Mouse (Mus musculus): ENCODE results near the gene Kirrel. TPM values are rescaled to one million over a fixed set of nuclear protein-coding genes. Genes with fewer than 3 reads are reported as not detected.

Kirrel gene
- 19.6 and 20.1 TPM in 2 replicates for polyA plus RNA-seq (2015; fragmentation: Nextera tagmentation; extraction: Ambion mirVana)

GRCm38 (mm10) chr3:87174096-87174768 lies at the start of gene Kirrel:
Gene Kirrel (minus strand): TSS chr3:87174747.
- Histone ChIP-seq H3K9ac (peak within 1 kb of the TSS; percentile 78), H3K4me1 (peaks cover 41% of the 10 kb centered on the region), H3K4me3 (replicated peaks) (peak within 1 kb of the TSS; percentile 70), H3K27ac (replicated peaks) (peak within 1 kb of the TSS; percentile 96), H3K9me3 (replicated peaks) (no peaks in the 10 kb centered on the region), H3K36me3 (no peaks in the 10 kb centered on the region), H3K4me2 (replicated peaks) (peak within 1 kb of the TSS; percentile 70), H3K27me3 (no peaks in the 10 kb centered on the region)
- WGBS, result under 1% methylated on average over 45 of the region's 45 CpGs
- peak; percentile 90 for ATAC-seq (ENCODE audit: insufficient number of reproducible peaks, low FRiP score, low TSS enrichment, low read depth)

DNA sequence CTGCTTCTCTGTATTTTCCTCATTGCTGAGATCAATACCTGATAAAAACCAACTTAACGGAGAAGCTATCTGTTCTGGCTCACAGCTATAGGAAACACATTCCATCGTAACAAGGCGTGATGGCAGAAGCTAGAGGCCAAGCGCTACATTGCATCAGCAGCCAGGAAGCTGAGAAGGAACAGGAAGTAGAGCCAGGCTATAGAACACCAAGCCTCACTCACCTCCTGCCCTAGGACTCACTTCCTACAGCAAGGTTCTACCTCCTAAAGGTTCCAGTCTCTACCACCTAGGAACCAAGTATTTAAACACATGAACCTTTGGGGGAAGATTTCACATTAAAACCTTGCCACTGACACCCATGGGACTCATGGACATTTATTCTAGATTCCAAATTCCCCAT lies 49.1 kb upstream of the Kirrel start:
- no peak overlapping the region for H3K9ac ChIP-seq
- no peaks in the 10 kb centered on the region for H3K36me3 ChIP-seq
- H3K27ac ChIP-seq (replicated peaks), result no peak overlapping the region
- H3K4me2 ChIP-seq (replicated peaks), result no peak overlapping the region
- ATAC-seq (ENCODE audit: insufficient number of reproducible peaks, low FRiP score, low TSS enrichment, low read depth), result no peak
- no peaks in the 10 kb centered on the region for H3K9me3 ChIP-seq (replicated peaks)
- WGBS, result 66% methylated on average over 4 of the region's 4 CpGs
- H3K4me3 ChIP-seq (replicated peaks), result no peak overlapping the region
- no peaks in the 10 kb centered on the region for H3K4me1 ChIP-seq
- no peaks in the 10 kb centered on the region for H3K27me3 ChIP-seq

- Histone ChIP-seq H3K36me3 (no peaks in the 10 kb centered on the region), H3K9me3 (replicated peaks) (no peaks in the 10 kb centered on the region), H3K27ac (replicated peaks) (no peak overlapping the region), H3K27me3 (no peaks in the 10 kb centered on the region), H3K4me3 (replicated peaks) (no peak overlapping the region), H3K9ac (no peak overlapping the region), H3K4me1 (no peaks in the 10 kb centered on the region), H3K4me2 (replicated peaks) (no peak overlapping the region)
- 72% methylated on average over 5 of the region's 5 CpGs for WGBS
- ATAC-seq (ENCODE audit: insufficient number of reproducible peaks, low FRiP score, low TSS enrichment, low read depth), result no peak
Observed at GRCm38 (mm10) chr3:87222346-87222745, 47.8 kb upstream of the Kirrel start.

- ATAC-seq (ENCODE audit: insufficient number of reproducible peaks, low FRiP score, low TSS enrichment, low read depth), result no peak
- Histone ChIP-seq H3K4me3 (replicated peaks) (no peak overlapping the region), H3K27me3 (no peaks in the 10 kb centered on the region), H3K9ac (no peak overlapping the region), H3K36me3 (no peaks in the 10 kb centered on the region), H3K27ac (replicated peaks) (no peak overlapping the region), H3K4me1 (no peaks in the 10 kb centered on the region), H3K4me2 (replicated peaks) (no peak overlapping the region), H3K9me3 (replicated peaks) (no peaks in the 10 kb centered on the region)
- 72% methylated on average over 11 of the region's 11 CpGs for whole genome bisulfite sequencing
Observed at GRCm38 (mm10) chr3:87215176-87215575, 40.6 kb upstream of the Kirrel start.

DNA sequence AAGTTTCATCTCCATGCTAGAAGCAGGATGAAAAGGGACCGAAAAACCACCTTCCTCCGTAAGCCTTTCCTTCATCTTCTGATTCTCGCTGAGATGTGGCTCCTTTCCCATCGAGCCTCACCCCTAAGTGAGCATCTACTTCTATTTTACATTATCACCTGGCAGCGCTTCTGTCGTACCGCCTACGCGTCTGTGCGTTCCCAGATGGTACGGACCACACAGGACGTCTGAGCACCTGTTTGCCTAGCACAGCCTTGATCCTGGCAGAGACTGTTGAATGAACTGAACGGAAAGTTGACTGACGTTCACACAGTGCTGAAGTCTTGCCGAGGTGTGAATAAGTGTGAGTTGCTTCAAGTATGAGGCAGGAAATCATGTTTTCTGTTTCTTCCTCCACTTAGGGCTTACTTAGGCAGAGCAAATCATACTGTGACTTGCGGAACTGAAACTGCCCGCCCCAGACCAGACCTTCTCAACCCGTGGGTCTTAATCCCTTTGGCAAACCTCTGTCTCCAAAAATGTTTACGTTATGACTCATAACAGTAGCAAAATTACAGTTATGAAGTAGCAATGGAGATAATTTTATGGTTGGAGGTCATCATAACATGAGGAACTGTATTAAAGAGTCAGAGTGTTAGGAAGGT lies 39.8 kb upstream of the Kirrel start:
- Histone ChIP-seq H3K27me3 (no peaks in the 10 kb centered on the region), H3K4me3 (replicated peaks) (no peak overlapping the region), H3K9ac (no peak overlapping the region), H3K9me3 (replicated peaks) (no peaks in the 10 kb centered on the region), H3K36me3 (no peaks in the 10 kb centered on the region), H3K4me2 (replicated peaks) (no peak overlapping the region), H3K4me1 (no peaks in the 10 kb centered on the region), H3K27ac (replicated peaks) (no peak overlapping the region)
- 84% methylated on average over 19 of the region's 19 CpGs for WGBS
- ATAC-seq (ENCODE audit: insufficient number of reproducible peaks, low FRiP score, low TSS enrichment, low read depth), result no peak

DNA sequence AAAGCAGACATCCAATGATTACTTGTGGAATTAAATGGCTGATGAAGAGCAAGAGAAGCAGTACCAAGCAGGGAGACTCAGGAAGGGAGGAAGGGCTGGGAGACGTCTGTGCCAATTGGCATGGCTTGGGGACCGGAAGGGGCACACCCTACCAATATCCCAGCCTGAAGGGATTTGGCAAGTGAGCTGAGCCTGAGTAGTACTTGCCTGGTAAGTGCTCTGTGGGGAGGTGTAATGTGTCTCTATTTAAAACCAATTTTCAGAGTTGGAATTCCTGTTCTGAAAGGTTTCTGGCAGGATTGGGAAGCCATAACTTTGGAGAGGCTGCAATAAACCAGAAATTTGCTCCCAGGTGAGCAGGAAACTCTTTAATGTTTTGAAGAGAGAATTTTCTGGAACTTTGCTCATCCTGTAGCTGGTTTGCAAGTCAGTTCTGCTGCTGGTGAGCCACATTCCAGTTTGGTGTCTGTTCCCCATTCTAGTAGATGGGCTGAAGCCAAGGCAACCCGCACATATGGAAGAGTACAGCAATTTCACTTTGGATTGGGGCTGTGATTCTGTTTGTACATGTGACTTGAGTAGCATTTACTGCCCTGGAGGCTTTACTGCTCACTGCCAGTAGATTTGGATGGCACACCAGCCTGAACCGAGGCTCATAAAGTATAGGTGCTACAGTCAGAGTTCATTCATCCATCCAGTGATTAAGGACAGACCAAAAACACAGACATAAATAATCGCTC lies 32.0 kb upstream of the Kirrel start:
- H3K4me3 ChIP-seq (replicated peaks), result no peak overlapping the region
- no peak overlapping the region for H3K4me2 ChIP-seq (replicated peaks)
- no peaks in the 10 kb centered on the region for H3K9me3 ChIP-seq (replicated peaks)
- H3K36me3 ChIP-seq, result no peaks in the 10 kb centered on the region
- H3K27me3 ChIP-seq, result no peaks in the 10 kb centered on the region
- ATAC-seq (ENCODE audit: insufficient number of reproducible peaks, low FRiP score, low TSS enrichment, low read depth), result no peak
- no peaks in the 10 kb centered on the region for H3K4me1 ChIP-seq
- WGBS, result 54% methylated on average over 5 of the region's 5 CpGs
- H3K9ac ChIP-seq, result no peak overlapping the region
- no peak overlapping the region for H3K27ac ChIP-seq (replicated peaks)

DNA sequence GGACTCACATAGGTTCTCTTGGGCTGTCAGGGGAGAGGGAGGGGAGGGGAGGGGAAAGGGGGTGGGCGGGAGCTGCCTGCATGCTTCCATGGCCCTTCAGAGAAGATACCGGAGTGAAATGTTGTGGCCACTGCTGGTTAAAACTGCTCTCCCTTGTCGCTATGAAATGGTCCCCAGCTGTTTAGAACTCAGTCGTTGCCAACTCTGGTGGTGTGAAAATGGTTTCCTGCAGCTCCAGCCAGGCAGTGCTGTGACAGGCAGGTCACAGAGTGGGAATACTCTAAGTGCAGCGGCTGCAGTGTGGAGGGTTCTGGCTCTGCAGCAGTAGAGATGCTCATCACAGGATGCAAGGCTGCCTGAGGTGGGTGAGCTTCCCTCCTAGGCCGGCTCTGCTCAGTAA lies 22.1 kb upstream of the Kirrel start:
- Histone ChIP-seq H3K27me3 (no peaks in the 10 kb centered on the region), H3K4me3 (replicated peaks) (no peak overlapping the region), H3K4me1 (no peaks in the 10 kb centered on the region), H3K4me2 (replicated peaks) (no peak overlapping the region), H3K9ac (no peak overlapping the region), H3K9me3 (replicated peaks) (no peaks in the 10 kb centered on the region), H3K36me3 (no peaks in the 10 kb centered on the region), H3K27ac (replicated peaks) (no peak overlapping the region)
- ATAC-seq (ENCODE audit: insufficient number of reproducible peaks, low FRiP score, low TSS enrichment, low read depth), result no peak
- 31% methylated on average over 6 of the region's 6 CpGs for WGBS

DNA sequence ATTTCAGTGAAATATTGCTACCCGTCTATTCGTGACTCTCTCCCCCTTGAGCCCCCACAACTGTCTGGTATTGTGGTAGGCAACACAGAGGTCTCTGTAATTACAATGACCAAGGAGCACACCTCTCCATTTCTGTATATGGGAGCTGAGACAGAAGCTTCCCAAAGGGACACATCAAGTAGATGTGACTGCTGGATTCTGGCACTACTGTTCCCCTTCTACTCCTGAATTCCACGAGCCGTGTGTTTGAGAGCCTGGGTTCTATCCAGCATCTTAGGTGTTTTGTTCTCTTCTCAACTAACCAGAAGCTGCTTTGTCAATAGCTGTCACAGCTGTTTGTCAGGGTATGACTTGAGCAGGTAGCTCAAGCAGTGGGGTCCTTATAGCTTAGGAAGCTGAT lies 20.5 kb upstream of the Kirrel start:
- no peak overlapping the region for H3K27ac ChIP-seq (replicated peaks)
- H3K27me3 ChIP-seq, result no peaks in the 10 kb centered on the region
- no peak overlapping the region for H3K4me3 ChIP-seq (replicated peaks)
- H3K4me2 ChIP-seq (replicated peaks), result no peak overlapping the region
- H3K4me1 ChIP-seq, result no peaks in the 10 kb centered on the region
- H3K36me3 ChIP-seq, result no peaks in the 10 kb centered on the region
- no peak for ATAC-seq (ENCODE audit: insufficient number of reproducible peaks, low FRiP score, low TSS enrichment, low read depth)
- H3K9ac ChIP-seq, result no peak overlapping the region
- H3K9me3 ChIP-seq (replicated peaks), result no peaks in the 10 kb centered on the region
- WGBS, result 77% methylated on average over 4 of the region's 4 CpGs

DNA sequence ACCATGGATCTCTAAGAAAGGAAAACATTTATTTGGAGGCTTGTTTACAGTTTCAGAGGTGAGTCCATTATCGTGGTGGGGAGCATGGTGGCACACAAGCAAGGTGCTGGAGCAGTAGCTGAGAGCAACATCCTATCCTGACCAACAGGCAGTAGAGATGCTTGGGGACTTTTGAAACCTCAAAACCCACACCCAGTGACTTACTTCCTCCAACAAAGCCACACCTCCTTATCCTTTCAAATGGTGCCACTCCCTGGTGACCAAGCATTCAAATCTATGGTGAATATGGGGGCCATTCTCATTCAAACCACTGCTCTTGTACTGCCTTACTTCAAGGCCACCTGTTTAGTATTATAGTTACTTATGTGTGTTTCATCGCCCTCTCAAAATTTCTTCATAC lies 20.0 kb upstream of the Kirrel start:
- ATAC-seq (ENCODE audit: insufficient number of reproducible peaks, low FRiP score, low TSS enrichment, low read depth), result no peak
- H3K9me3 ChIP-seq (replicated peaks), result no peaks in the 10 kb centered on the region
- 74% methylated on average over 2 of the region's 2 CpGs for WGBS

GRCm38 (mm10) chr3:87193756-87194155 lies 19.2 kb upstream of the Kirrel start:
- H3K4me1 ChIP-seq, result no peaks in the 10 kb centered on the region
- 59% methylated on average over 1 of the region's 1 CpGs for WGBS
- no peak overlapping the region for H3K4me2 ChIP-seq (replicated peaks)
- H3K27ac ChIP-seq (replicated peaks), result no peak overlapping the region
- ATAC-seq (ENCODE audit: insufficient number of reproducible peaks, low FRiP score, low TSS enrichment, low read depth), result no peak
- no peak overlapping the region for H3K4me3 ChIP-seq (replicated peaks)
- H3K9ac ChIP-seq, result no peak overlapping the region
- no peaks in the 10 kb centered on the region for H3K27me3 ChIP-seq
- no peaks in the 10 kb centered on the region for H3K36me3 ChIP-seq
- no peaks in the 10 kb centered on the region for H3K9me3 ChIP-seq (replicated peaks)

More for the DNA sequence above, 20.0 kb upstream of the Kirrel start:
- Histone ChIP-seq H3K36me3 (no peaks in the 10 kb centered on the region), H3K4me2 (replicated peaks) (no peak overlapping the region), H3K9ac (no peak overlapping the region), H3K27ac (replicated peaks) (no peak overlapping the region), H3K27me3 (no peaks in the 10 kb centered on the region), H3K4me3 (replicated peaks) (no peak overlapping the region), H3K4me1 (no peaks in the 10 kb centered on the region)

GRCm38 (mm10) chr3:87193352-87193751 lies 18.8 kb upstream of the Kirrel start:
- no peaks in the 10 kb centered on the region for H3K36me3 ChIP-seq
- H3K4me2 ChIP-seq (replicated peaks), result no peak overlapping the region
- H3K9me3 ChIP-seq (replicated peaks), result no peaks in the 10 kb centered on the region
- no peak overlapping the region for H3K27ac ChIP-seq (replicated peaks)
- no peaks in the 10 kb centered on the region for H3K4me1 ChIP-seq
- no peak overlapping the region for H3K4me3 ChIP-seq (replicated peaks)
- 48% methylated on average over 6 of the region's 6 CpGs for WGBS
- H3K9ac ChIP-seq, result no peak overlapping the region
- H3K27me3 ChIP-seq, result no peaks in the 10 kb centered on the region
- no peak for ATAC-seq (ENCODE audit: insufficient number of reproducible peaks, low FRiP score, low TSS enrichment, low read depth)

All from embryonic facial prominence, embryonic 15.5 days (tissue).